Mouse (Mus musculus) lung, postnatal 0 days (tissue): ENCODE data around the gene Dcst2.

Experiments
- CTCF ChIP-seq: IDR thresholded peaks from 2 replicates; pipeline ENCODE4 v1.5.1; 2016; ENCODE audit warnings: antibody characterized with exemption, mild to moderate bottlenecking
- EP300 ChIP-seq: IDR thresholded peaks from 2 replicates; pipeline ENCODE4 v1.6.1; 2016; ENCODE audit warnings: antibody characterized with exemption, mild to moderate bottlenecking, control low read depth

GRCm38 (mm10) chr3:89351271-89351670, 10.5 kb upstream of the Dcst2 start:
- TF ChIP-seq CTCF (no peak), EP300 (no peak)
